Mouse (Mus musculus): ENCODE measurements at regions not wholly inside any gene's neighbourhood (a gene's known extent, or its start where the extent isn't known, plus 50 kb on each side); places are given as distances from the start of the nearest gene placed in this dataset.

- TF ChIP-seq POLR2A (IDR thresholded peaks at IDR 0.05; ENCODE audit: extremely low read depth, insufficient read depth, low read length): no peak
- no peak for TF ChIP-seq CTCF (IDR thresholded peaks at IDR 0.05; ENCODE audit: low read depth, low read length)
These were observed 167.9 kb upstream of the Jade1 start for GRCm38 (mm10) chr3:41387469-41388212.
